Mouse (Mus musculus) 3T3-L1 (cell line): ENCODE data around the gene Upk3bl.
"Not testable (repeated sequence)": the region's sequence is repeated elsewhere in the genome, so short reads cannot be mapped to it uniquely, and the experiment has no call there.

Source experiments
- DNase-seq: peaks from one replicate; pipeline ENCODE4 v3.0.0-alpha.2; 2015; ENCODE audit warnings: low read depth, low spot score

Upk3bl gene

DNA sequence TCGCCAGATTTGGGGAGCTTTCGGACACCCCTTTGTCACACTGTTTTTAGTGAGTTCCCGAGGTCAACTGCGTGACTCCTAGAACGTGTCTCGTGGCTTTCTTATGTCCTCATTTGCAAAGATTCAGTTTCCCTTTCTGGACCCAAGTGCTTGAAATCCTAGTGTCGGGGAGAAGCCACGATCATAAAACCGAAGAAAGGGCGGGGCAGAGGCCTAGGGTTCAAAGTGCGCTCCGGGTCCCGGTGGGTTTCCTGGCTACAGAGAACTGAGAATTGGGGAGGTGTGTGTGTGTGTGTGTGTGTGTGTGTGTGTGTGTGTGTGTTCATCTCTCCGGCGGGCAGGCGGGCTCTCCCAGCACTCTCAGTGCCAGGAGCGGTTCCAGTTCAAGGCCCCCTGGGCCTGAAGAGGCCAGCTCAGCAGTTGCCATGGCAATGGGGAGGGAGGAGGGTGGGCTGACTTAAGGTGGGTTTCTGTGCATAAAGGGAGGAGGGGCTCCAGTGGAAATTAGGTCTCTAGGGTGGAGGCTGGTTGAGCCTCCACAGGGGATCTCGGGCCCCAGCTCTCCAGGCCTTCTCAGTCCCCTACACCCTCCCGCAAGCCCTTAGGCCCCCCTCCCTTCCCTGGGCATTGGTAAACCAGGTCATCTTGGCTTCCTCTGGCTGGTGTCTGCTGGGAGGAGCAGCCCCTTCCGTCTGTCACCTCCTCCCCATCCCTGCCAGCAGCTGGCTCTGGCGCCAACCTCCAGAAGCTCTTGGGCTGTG, 30.8 kb downstream of the Upk3bl start:
- peak; percentile 41 for DNase-seq

DNA sequence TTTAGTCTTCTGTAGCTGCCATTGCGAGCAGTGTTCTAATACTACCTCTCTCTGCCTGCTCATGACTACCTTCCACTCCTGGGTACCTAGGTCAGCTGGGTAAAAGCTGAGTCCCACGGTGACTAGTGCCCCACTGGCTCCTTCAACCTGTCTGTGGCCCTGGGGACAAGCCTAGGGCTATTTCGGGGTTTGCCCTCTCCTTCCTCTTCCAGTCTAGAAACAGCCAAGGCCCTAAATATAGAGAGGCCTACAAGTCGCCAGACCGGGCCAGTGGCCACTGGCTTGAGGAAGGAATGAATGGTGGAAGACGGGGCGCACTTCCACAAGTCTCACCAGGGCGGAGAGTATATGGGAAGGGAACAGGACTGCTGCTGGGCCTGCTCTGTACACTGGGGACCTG, 32.0 kb downstream of the Upk3bl start:
- DNase-seq: no peak

GRCm38 (mm10) chr5:136088821-136089575, 34.7 kb downstream of the Upk3bl start:
- DNase-seq: no peak

- no peak for DNase-seq
Measured at GRCm38 (mm10) chr5:136091927-136092326, 37.6 kb downstream of the Upk3bl start.

DNA sequence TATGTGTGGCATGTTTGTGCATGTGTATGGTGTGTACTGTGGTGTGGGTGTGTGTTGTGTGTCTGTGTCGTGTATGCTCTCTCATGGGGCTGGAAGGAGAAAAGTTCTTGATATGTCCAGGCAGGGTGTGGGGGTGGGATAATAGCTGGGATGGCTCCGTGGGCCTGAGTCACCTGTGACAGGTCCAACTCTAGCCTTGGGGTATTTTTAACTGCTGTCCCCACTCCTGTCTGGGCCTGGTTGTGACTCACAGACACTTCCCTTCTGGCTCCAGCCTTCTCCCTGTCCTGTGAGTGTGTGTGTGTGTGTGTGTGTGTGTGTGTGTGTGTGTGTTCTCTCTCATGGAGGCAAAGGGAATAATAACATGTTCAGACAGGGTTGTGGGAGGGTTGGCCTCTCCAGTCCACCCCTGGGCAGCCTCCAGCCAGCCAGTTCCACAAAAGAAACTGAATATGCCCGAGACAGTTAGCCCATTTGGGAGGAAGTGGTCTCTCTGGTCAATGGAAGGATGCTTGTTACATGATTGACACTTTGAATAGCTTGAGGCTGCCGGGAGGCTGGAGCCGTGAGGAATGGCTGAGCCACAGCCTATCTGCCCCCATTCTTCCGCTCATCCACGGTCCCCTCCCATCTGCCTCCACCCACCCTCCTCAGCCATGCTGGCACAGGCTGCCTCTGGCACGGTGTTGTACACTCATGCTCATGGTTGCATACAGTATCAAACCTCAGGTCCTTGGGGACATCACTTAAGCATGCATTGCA, 40.1 kb downstream of the Upk3bl start:
- peak; percentile 93 for DNase-seq

- DNase-seq: no peak
Measured at GRCm38 (mm10) chr5:136095089-136095488, 40.8 kb downstream of the Upk3bl start.

- no peak for DNase-seq
Measured at GRCm38 (mm10) chr5:136098536-136098935, 44.2 kb downstream of the Upk3bl start.

GRCm38 (mm10) chr5:136102099-136102820, 48.0 kb downstream of the Upk3bl start:
- DNase-seq: no peak

GRCm38 (mm10) chr5:136104511-136104910, 50.2 kb downstream of the Upk3bl start:
- peak; percentile 66 for DNase-seq

GRCm38 (mm10) chr5:136108486-136108885, 54.2 kb downstream of the Upk3bl start:
- DNase-seq: peak; percentile 68

GRCm38 (mm10) chr5:136109042-136109441, 54.8 kb downstream of the Upk3bl start:
- DNase-seq: peak; percentile 87

- DNase-seq: not testable (repeated sequence)
Measured at GRCm38 (mm10) chr5:136113546-136113945, 59.3 kb downstream of the Upk3bl start.
